Mouse (Mus musculus): ENCODE results near the gene Sh3pxd2b. TPM values are rescaled to one million over a fixed set of nuclear protein-coding genes. Genes with fewer than 3 reads are reported as not detected.

Gene Sh3pxd2b
- polyA plus RNA-seq, 1 experiment: 21.7 TPM

DNA sequence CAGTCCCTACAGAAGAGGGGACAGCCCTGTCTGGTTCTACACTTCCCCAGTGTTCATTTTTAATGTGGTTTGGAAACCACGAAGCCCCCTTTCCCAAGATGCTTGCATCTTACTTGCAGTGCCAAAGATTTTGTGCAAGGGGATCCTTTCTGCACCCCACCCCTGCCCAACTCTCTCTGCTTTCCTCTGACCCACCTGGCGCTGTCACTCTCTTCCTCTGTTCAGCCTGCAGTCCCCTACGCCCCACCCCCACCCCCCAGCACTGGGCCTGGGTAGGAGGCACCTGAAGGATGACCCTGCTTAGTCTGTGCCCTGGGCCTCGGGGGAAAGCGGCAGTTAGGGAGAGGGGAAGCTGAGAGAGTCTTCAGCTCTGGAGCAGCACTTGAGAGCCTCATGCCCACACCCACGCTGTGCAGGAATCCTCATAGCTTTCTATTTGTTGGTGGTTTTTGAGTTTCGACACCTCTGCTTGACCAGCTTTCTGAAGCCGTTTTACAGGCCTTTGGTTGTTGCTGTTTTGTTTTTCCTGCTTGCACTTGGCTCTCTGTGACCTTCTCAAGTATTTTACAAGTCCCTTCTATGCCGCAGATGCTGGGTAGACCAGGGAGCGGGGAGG, 77.5 kb downstream of the Sh3pxd2b start:
- Histone ChIP-seq H3K79me3 (ENCODE audit: low read depth) (no peaks in the 10 kb centered on the region), H3K4me3 (ENCODE audit: insufficient read depth, poor library complexity, severe bottlenecking) (no peak overlapping the region), H3K27me3 (ENCODE audit: control insufficient read depth, insufficient read depth, insufficient read length) (no peaks in the 10 kb centered on the region), H3K36me3 (ENCODE audit: control insufficient read depth, insufficient read depth) (peaks cover 57% of the 10 kb centered on the region), H3ac (ENCODE audit: control insufficient read depth, insufficient read length, low read depth) (no peak overlapping the region), H3K79me2 (ENCODE audit: control insufficient read depth, insufficient read depth) (no peaks in the 10 kb centered on the region)
- TF ChIP-seq CEBPB (IDR thresholded peaks at IDR 0.05; ENCODE audit: low read depth): no peak
- TF ChIP-seq MYOD1 (IDR thresholded peaks at IDR 0.05; ENCODE audit: control insufficient read depth, insufficient read length, low read depth): no peak
- no peak for TF ChIP-seq MYOG (IDR thresholded peaks at IDR 0.05; ENCODE audit: control insufficient read depth, extremely low read depth, insufficient read length)
- TF ChIP-seq USF1 (IDR thresholded peaks at IDR 0.05; ENCODE audit: low read depth): no peak
- TF ChIP-seq FOSL1 (IDR thresholded peaks at IDR 0.05; ENCODE audit: insufficient read depth, low read length, poor library complexity, severe bottlenecking): no peak
- TF ChIP-seq MAX (IDR thresholded peaks at IDR 0.05): no peak
- TF ChIP-seq CTCF (IDR thresholded peaks at IDR 0.05; ENCODE audit: control insufficient read depth, insufficient read depth, insufficient read length): no peak

DNA sequence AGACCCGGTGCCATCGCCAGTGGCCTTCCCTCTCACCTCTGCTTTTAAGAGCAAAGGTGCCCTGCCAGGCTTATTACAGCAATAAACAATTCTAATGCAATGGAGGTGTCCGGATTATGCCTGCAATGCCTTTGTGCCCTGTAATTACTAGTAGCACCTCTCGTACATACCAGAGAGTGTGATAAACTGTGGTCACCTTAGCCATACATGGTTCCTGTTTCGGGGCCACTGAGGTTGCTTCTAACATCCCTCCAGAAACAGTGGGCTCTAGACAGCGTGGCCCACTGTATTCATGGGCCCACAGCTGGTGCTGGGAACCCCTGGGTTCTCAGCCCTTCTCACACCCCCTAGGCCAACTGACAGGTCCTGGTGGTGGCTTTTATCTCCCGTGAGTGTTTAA, 79.9 kb downstream of the Sh3pxd2b start:
- no peak for TF ChIP-seq FOSL1 (IDR thresholded peaks at IDR 0.05; ENCODE audit: insufficient read depth, low read length, poor library complexity, severe bottlenecking)
- TF ChIP-seq MAX (IDR thresholded peaks at IDR 0.05): no peak
- TF ChIP-seq MYOD1 (IDR thresholded peaks at IDR 0.05; ENCODE audit: control insufficient read depth, insufficient read length, low read depth): no peak
- no peak for TF ChIP-seq MYOG (IDR thresholded peaks at IDR 0.05; ENCODE audit: control insufficient read depth, extremely low read depth, insufficient read length)
- TF ChIP-seq USF1 (IDR thresholded peaks at IDR 0.05; ENCODE audit: low read depth): no peak
- TF ChIP-seq CEBPB (IDR thresholded peaks at IDR 0.05; ENCODE audit: low read depth): no peak
- no peak for TF ChIP-seq CTCF (IDR thresholded peaks at IDR 0.05; ENCODE audit: control insufficient read depth, insufficient read depth, insufficient read length)
- no peak overlapping the region for H3ac ChIP-seq (ENCODE audit: control insufficient read depth, insufficient read length, low read depth)
- H3K27me3 ChIP-seq (ENCODE audit: control insufficient read depth, insufficient read depth, insufficient read length): no peaks in the 10 kb centered on the region
- no peaks in the 10 kb centered on the region for H3K79me2 ChIP-seq (ENCODE audit: control insufficient read depth, insufficient read depth)
- no peaks in the 10 kb centered on the region for H3K79me3 ChIP-seq (ENCODE audit: low read depth)
- H3K4me3 ChIP-seq (ENCODE audit: insufficient read depth, poor library complexity, severe bottlenecking): no peak overlapping the region
- peaks cover 34% of the 10 kb centered on the region for H3K36me3 ChIP-seq (ENCODE audit: control insufficient read depth, insufficient read depth)

GRCm38 (mm10) chr11:32435410-32436060, 87.9 kb downstream of the Sh3pxd2b start:
- Histone ChIP-seq H3K79me3 (ENCODE audit: low read depth) (no peaks in the 10 kb centered on the region), H3K79me2 (ENCODE audit: control insufficient read depth, insufficient read depth) (no peaks in the 10 kb centered on the region), H3ac (ENCODE audit: control insufficient read depth, insufficient read length, low read depth) (no peak overlapping the region), H3K36me3 (ENCODE audit: control insufficient read depth, insufficient read depth) (no peaks in the 10 kb centered on the region), H3K27me3 (ENCODE audit: control insufficient read depth, insufficient read depth, insufficient read length) (no peaks in the 10 kb centered on the region), H3K4me3 (ENCODE audit: insufficient read depth, poor library complexity, severe bottlenecking) (no peak overlapping the region)
- TF ChIP-seq USF1 (IDR thresholded peaks at IDR 0.05; ENCODE audit: low read depth) (no peak), MAX (IDR thresholded peaks at IDR 0.05) (peak; percentile 94), FOSL1 (IDR thresholded peaks at IDR 0.05; ENCODE audit: insufficient read depth, low read length, poor library complexity, severe bottlenecking) (peak; percentile 61), CTCF (IDR thresholded peaks at IDR 0.05; ENCODE audit: control insufficient read depth, insufficient read depth, insufficient read length) (no peak), MYOD1 (IDR thresholded peaks at IDR 0.05; ENCODE audit: control insufficient read depth, insufficient read length, low read depth) (no peak), MYOG (IDR thresholded peaks at IDR 0.05; ENCODE audit: control insufficient read depth, extremely low read depth, insufficient read length) (no peak)

- Histone ChIP-seq H3ac (ENCODE audit: control insufficient read depth, insufficient read length, low read depth) (no peak overlapping the region), H3K36me3 (ENCODE audit: control insufficient read depth, insufficient read depth) (no peaks in the 10 kb centered on the region), H3K79me3 (ENCODE audit: low read depth) (no peaks in the 10 kb centered on the region), H3K4me3 (ENCODE audit: insufficient read depth, poor library complexity, severe bottlenecking) (no peak overlapping the region), H3K27me3 (ENCODE audit: control insufficient read depth, insufficient read depth, insufficient read length) (no peaks in the 10 kb centered on the region), H3K79me2 (ENCODE audit: control insufficient read depth, insufficient read depth) (no peaks in the 10 kb centered on the region)
- no peak for TF ChIP-seq MYOG (IDR thresholded peaks at IDR 0.05; ENCODE audit: control insufficient read depth, extremely low read depth, insufficient read length)
- TF ChIP-seq FOSL1 (IDR thresholded peaks at IDR 0.05; ENCODE audit: insufficient read depth, low read length, poor library complexity, severe bottlenecking): no peak
- TF ChIP-seq CEBPB (IDR thresholded peaks at IDR 0.05; ENCODE audit: low read depth): no peak
- TF ChIP-seq USF1 (IDR thresholded peaks at IDR 0.05; ENCODE audit: low read depth): no peak
- no peak for TF ChIP-seq CTCF (IDR thresholded peaks at IDR 0.05; ENCODE audit: control insufficient read depth, insufficient read depth, insufficient read length)
- TF ChIP-seq MYOD1 (IDR thresholded peaks at IDR 0.05; ENCODE audit: control insufficient read depth, insufficient read length, low read depth): no peak
- no peak for TF ChIP-seq MAX (IDR thresholded peaks at IDR 0.05)
Measured at GRCm38 (mm10) chr11:32442576-32442975, 95.0 kb downstream of the Sh3pxd2b start.

GRCm38 (mm10) chr11:32444266-32444665, 96.6 kb downstream of the Sh3pxd2b start:
- no peaks in the 10 kb centered on the region for H3K27me3 ChIP-seq (ENCODE audit: control insufficient read depth, insufficient read depth, insufficient read length)
- TF ChIP-seq CEBPB (IDR thresholded peaks at IDR 0.05; ENCODE audit: low read depth) (no peak), MYOD1 (IDR thresholded peaks at IDR 0.05; ENCODE audit: control insufficient read depth, insufficient read length, low read depth) (no peak), MYOG (IDR thresholded peaks at IDR 0.05; ENCODE audit: control insufficient read depth, extremely low read depth, insufficient read length) (no peak), FOSL1 (IDR thresholded peaks at IDR 0.05; ENCODE audit: insufficient read depth, low read length, poor library complexity, severe bottlenecking) (no peak), CTCF (IDR thresholded peaks at IDR 0.05; ENCODE audit: control insufficient read depth, insufficient read depth, insufficient read length) (no peak), USF1 (IDR thresholded peaks at IDR 0.05; ENCODE audit: low read depth) (no peak), MAX (IDR thresholded peaks at IDR 0.05) (no peak)
- H3K4me3 ChIP-seq (ENCODE audit: insufficient read depth, poor library complexity, severe bottlenecking): no peak overlapping the region
- H3K79me3 ChIP-seq (ENCODE audit: low read depth): no peaks in the 10 kb centered on the region
- no peaks in the 10 kb centered on the region for H3K79me2 ChIP-seq (ENCODE audit: control insufficient read depth, insufficient read depth)
- H3ac ChIP-seq (ENCODE audit: control insufficient read depth, insufficient read length, low read depth): no peak overlapping the region
- H3K36me3 ChIP-seq (ENCODE audit: control insufficient read depth, insufficient read depth): no peaks in the 10 kb centered on the region

All from C2C12 (cell line).